Mouse (Mus musculus) testis, adult 2 months (tissue): ENCODE results near the gene Rsph14.

Experiments used
- CTCF ChIP-seq: fragments of 200-500 bp; IDR thresholded peaks from 2 replicates; pipeline ENCODE4 v1.5.1; 2012; ENCODE audit warnings: low read depth, mild to moderate bottlenecking, inconsistent platforms, low read length, moderate library complexity; ENCODE audit not compliant: control insufficient read depth, insufficient read depth, insufficient replicate concordance
- POLR2A ChIP-seq: fragments of 200-500 bp; IDR thresholded peaks from 2 replicates; pipeline ENCODE4 v1.6.1; 2012; ENCODE audit warnings: low read depth, mild to moderate bottlenecking, inconsistent platforms, low read length, moderate library complexity; ENCODE audit not compliant: control insufficient read depth

GRCm38 (mm10) chr10:74928276-74928675 is 104.1 kb downstream of the Rsph14 start:
- no peak for TF ChIP-seq CTCF
- no peak for TF ChIP-seq POLR2A
